Mouse (Mus musculus) bone marrow, adult 2 months (tissue): ENCODE data around the gene Tmcc1. TPM values are rescaled to one million over a fixed set of nuclear protein-coding genes. Genes with fewer than 3 reads are reported as not detected.
A peak's percentile ranks its signal among the peaks of the same experiment; 100 is the strongest.

Source experiments
- H3K27ac ChIP-seq: fragments of 200-500 bp; 2 replicates; pipeline ENCODE4 v1.5.1; 2012; ENCODE audit warnings: low read depth, mild to moderate bottlenecking, control low read depth, inconsistent platforms, low read length; ENCODE audit not compliant: control insufficient read depth, poor library complexity, insufficient read depth
- H3K4me1 ChIP-seq: fragments of 200-500 bp; 2 replicates; pipeline ENCODE4 v1.6.1; 2011; ENCODE audit warnings: low read length; ENCODE audit not compliant: control insufficient read depth, insufficient read depth
- H3K4me3 ChIP-seq: fragments of 200-500 bp; replicated peaks from 2 replicates; pipeline ENCODE3; 2011; ENCODE audit warnings: mild to moderate bottlenecking, low read depth, low read length, control low read depth; ENCODE audit not compliant: control insufficient read depth
- CTCF ChIP-seq: fragments of 200-500 bp; IDR thresholded peaks from 2 replicates; pipeline ENCODE4 v1.5.1; 2011; ENCODE audit warnings: low read length, control low read depth; ENCODE audit not compliant: control insufficient read depth, insufficient read depth
- POLR2A ChIP-seq: fragments of 200-500 bp; IDR thresholded peaks from 2 replicates; pipeline ENCODE4 v1.6.1; 2011; ENCODE audit warnings: low read depth, mild to moderate bottlenecking, control low read depth, low read length, borderline replicate concordance; ENCODE audit not compliant: control insufficient read depth
- WGBS: fragments of 180-500 bp; shearing (Covaris S2); methylation state at CpG from one replicate; pipeline ENCODE4 v1.1.7; 2018; 5-methylcytosine and 5-hydroxymethylcytosine counted together
- polyA plus RNA-seq: library from polyadenylated mRNA; stranded (reverse); fragments of >200 nt; gene quantifications from 2 replicates; pipeline ENCODE4 v1.2.4, GENCODE M21; 2011; ENCODE audit warnings: low replicate concordance; ENCODE audit not compliant: missing spikeins, insufficient read depth, insufficient read length

Gene Tmcc1
- polyA plus RNA-seq, 1 experiment = 33.6 TPM

GRCm38 (mm10) chr6:115993463-115994145 is 199.7 kb downstream of the Tmcc1 start:
- H3K27ac ChIP-seq = peak overlapping the region; percentile 4; the same call in 1 of the 2 replicates

GRCm38 (mm10) chr6:115992981-115993380 is 200.3 kb downstream of the Tmcc1 start:
- Histone ChIP-seq H3K4me3 (peak overlapping the region; percentile 38), H3K27ac (no peak overlapping the region), H3K4me1 (peaks cover 5% of the 10 kb centered on the region; the same call in 1 of the 2 replicates)
- TF ChIP-seq CTCF (no peak), POLR2A (no peak)
- WGBS = 63% methylated on average over 6 of the region's 6 CpGs

More at GRCm38 (mm10) chr6:115993463-115994145, 199.7 kb downstream of the Tmcc1 start:
- Histone ChIP-seq H3K4me3 (peak overlapping the region; percentile 54), H3K4me1 (peaks cover 5% of the 10 kb centered on the region; the same call in 1 of the 2 replicates)
- no peak for TF ChIP-seq POLR2A
- no peak for TF ChIP-seq CTCF
- WGBS = 3% methylated on average over 86 of the region's 86 CpGs

- H3K4me1 ChIP-seq = peaks cover 6% of the 10 kb centered on the region; the same call in 1 of the 2 replicates
- no peak for TF ChIP-seq CTCF
- no peak for TF ChIP-seq POLR2A
- peak overlapping the region; percentile 2 for H3K4me3 ChIP-seq
- no peak overlapping the region; the same call in 1 of the 2 replicates for H3K27ac ChIP-seq
- WGBS = 59% methylated on average over 10 of the region's 10 CpGs
These were observed 201.2 kb downstream of the Tmcc1 start for GRCm38 (mm10) chr6:115991881-115992620.

GRCm38 (mm10) chr6:115991108-115991880 is 202.0 kb downstream of the Tmcc1 start:
- no peak overlapping the region; the same call in 1 of the 2 replicates for H3K27ac ChIP-seq
- H3K4me3 ChIP-seq = no peak overlapping the region
- no peak for TF ChIP-seq POLR2A
- TF ChIP-seq CTCF = no peak
- 39% methylated on average over 13 of the region's 13 CpGs for WGBS
- H3K4me1 ChIP-seq = peaks cover 6% of the 10 kb centered on the region

- WGBS = 77% methylated on average over 9 of the region's 9 CpGs
- peaks cover 3% of the 10 kb centered on the region for H3K4me1 ChIP-seq
- H3K4me3 ChIP-seq = no peak overlapping the region
- H3K27ac ChIP-seq = no peak overlapping the region
- TF ChIP-seq POLR2A (no peak), CTCF (no peak)
These were observed 202.8 kb downstream of the Tmcc1 start for GRCm38 (mm10) chr6:115990479-115990878.

GRCm38 (mm10) chr6:115990056-115990455 is 203.2 kb downstream of the Tmcc1 start:
- Histone ChIP-seq H3K27ac (no peak overlapping the region), H3K4me1 (peaks cover 3% of the 10 kb centered on the region), H3K4me3 (no peak overlapping the region)
- WGBS = 77% methylated on average over 3 of the region's 3 CpGs
- TF ChIP-seq CTCF = no peak
- TF ChIP-seq POLR2A = no peak

GRCm38 (mm10) chr6:115989607-115990006 is 203.7 kb downstream of the Tmcc1 start:
- H3K27ac ChIP-seq = peak overlapping the region; percentile 53
- H3K4me1 ChIP-seq = peaks cover 3% of the 10 kb centered on the region
- TF ChIP-seq CTCF (no peak), POLR2A (no peak)
- WGBS = 69% methylated on average over 4 of the region's 4 CpGs
- no peak overlapping the region for H3K4me3 ChIP-seq
